Mouse (Mus musculus) ES-Bruce4 (cell line): ENCODE results near the gene Fam207a. TPM values are rescaled to one million over a fixed set of nuclear protein-coding genes. Genes with fewer than 3 reads are reported as not detected.

Experiments
- H3K27ac ChIP-seq: 2 replicates; pipeline ENCODE4 v1.5.1; 2012; ENCODE audit warnings: low read length, inconsistent platforms; ENCODE audit not compliant: insufficient read depth
- H3K27me3 ChIP-seq: 2 replicates; pipeline ENCODE4 v1.6.1; 2012; ENCODE audit warnings: mild to moderate bottlenecking, low read length, inconsistent platforms; ENCODE audit not compliant: control insufficient read depth, poor library complexity, insufficient read depth, severe bottlenecking
- H3K36me3 ChIP-seq: 2 replicates; pipeline ENCODE4 v1.6.1; 2012; ENCODE audit warnings: inconsistent platforms, mild to moderate bottlenecking, low read length, moderate library complexity; ENCODE audit not compliant: control insufficient read depth, poor library complexity, insufficient read depth, severe bottlenecking
- H3K4me1 ChIP-seq: one replicate; pipeline ENCODE4 v1.8.1; 2011; ENCODE audit warnings: low read length; ENCODE audit not compliant: control insufficient read depth, insufficient read depth
- H3K4me3 ChIP-seq: 2 replicates; pipeline ENCODE4 v1.5.1; 2011; ENCODE audit warnings: low read depth, mild to moderate bottlenecking, low read length
- H3K9ac ChIP-seq: 2 replicates; pipeline ENCODE4 v1.6.1; 2012; ENCODE audit warnings: low read depth, mild to moderate bottlenecking, inconsistent platforms; ENCODE audit not compliant: poor library complexity, severe bottlenecking
- H3K9me3 ChIP-seq: replicated peaks from 2 replicates; pipeline ENCODE4 v1.6.1; 2012; ENCODE audit warnings: mild to moderate bottlenecking, low read length, inconsistent platforms; ENCODE audit not compliant: control insufficient read depth, poor library complexity, insufficient read depth, severe bottlenecking
- CTCF ChIP-seq: IDR thresholded peaks from one replicate; pipeline ENCODE4 v1.8.1; 2011; ENCODE audit warnings: low read depth, low read length
- EP300 ChIP-seq: IDR thresholded peaks from 2 replicates; pipeline ENCODE4 v1.6.1; 2011; ENCODE audit warnings: low read depth, low read length; ENCODE audit not compliant: insufficient read depth
- POLR2A ChIP-seq: IDR thresholded peaks from one replicate; pipeline ENCODE4 v1.8.1; 2011; ENCODE audit warnings: low read length; ENCODE audit not compliant: insufficient read depth
- polyA plus RNA-seq: library from polyadenylated mRNA; stranded (reverse); fragments of >200 nt; gene quantifications from 2 replicates; pipeline ENCODE4 v1.2.4, GENCODE M21; 2011; ENCODE audit warnings: low read depth; ENCODE audit not compliant: missing spikeins, insufficient read depth, insufficient read length

Gene Fam207a
- polyA plus RNA-seq, 1 experiment: 23.2 TPM

DNA sequence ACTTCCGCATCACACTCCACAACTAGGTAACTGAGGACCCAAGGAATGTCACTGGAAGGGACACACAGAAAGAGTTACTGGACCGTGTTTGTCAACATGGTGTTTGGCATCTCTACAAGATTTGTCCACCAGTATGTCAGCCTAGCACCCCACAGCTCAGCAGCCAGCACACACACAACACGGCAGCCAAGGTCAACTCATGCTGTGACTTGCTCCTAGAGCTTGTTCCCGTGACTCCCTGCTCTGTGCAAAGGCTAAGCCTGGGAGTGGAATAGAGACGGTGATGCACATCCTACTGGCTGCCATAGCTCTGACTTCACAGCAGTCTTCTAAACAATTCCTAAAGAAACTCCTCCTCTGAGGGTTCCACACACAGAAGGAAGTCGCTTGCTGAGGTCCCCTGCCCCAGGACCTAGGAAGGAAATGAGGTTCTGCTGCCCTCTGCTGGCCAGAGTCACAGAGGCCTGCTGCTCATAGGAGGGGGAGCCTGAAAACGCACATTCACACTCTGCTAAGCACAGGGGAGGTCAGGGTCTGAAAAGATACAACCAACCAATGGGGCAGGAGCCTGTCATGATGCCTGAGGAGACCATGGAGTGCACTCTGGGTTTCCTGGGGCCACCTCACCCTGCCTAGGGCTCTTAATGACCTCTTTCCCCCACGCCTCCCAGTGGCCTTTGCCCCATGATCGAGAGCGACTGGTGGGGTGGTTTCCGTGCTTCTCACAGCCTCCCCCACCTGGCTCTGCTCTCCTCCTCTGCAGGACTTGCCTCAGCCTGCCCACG lies 6.0 kb downstream of the Fam207a start:
- Histone ChIP-seq H3K4me1 (no peaks in the 10 kb centered on the region), H3K27me3 (no peaks in the 10 kb centered on the region), H3K36me3 (peaks cover 9% of the 10 kb centered on the region; the same call in 1 of the 2 replicates), H3K27ac (peak overlapping the region; percentile 11; the same call in 1 of the 2 replicates), H3K9me3 (no peaks in the 10 kb centered on the region), H3K9ac (no peak overlapping the region), H3K4me3 (no peak overlapping the region)
- TF ChIP-seq CTCF (peak; percentile 93), EP300 (no peak)

DNA sequence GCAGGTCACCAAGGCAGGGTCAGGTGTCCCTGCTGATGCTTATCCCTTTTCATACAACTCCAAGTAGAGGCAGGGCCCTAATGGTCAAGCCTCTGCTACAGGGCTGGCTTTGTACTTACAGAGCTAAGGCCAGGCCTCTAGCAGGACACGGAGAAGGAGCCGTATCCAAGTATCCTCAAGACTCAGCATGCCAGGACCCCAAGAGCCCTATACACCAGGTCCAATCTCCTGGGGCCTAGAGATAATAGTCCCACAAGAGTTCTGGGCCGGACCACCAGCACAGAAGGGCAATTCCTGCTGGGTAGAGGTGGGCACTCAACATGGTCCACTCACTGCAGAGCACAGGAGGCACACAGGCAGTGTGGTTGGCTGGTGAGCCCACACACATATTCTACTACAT lies 6.8 kb downstream of the Fam207a start:
- no peak overlapping the region for H3K9ac ChIP-seq
- H3K9me3 ChIP-seq: no peaks in the 10 kb centered on the region
- no peaks in the 10 kb centered on the region for H3K27me3 ChIP-seq
- no peak overlapping the region for H3K27ac ChIP-seq
- H3K36me3 ChIP-seq: peaks cover 5% of the 10 kb centered on the region; the same call in 1 of the 2 replicates
- TF ChIP-seq EP300 (no peak), POLR2A (no peak), CTCF (no peak)
- H3K4me1 ChIP-seq: no peaks in the 10 kb centered on the region
- no peak overlapping the region for H3K4me3 ChIP-seq

DNA sequence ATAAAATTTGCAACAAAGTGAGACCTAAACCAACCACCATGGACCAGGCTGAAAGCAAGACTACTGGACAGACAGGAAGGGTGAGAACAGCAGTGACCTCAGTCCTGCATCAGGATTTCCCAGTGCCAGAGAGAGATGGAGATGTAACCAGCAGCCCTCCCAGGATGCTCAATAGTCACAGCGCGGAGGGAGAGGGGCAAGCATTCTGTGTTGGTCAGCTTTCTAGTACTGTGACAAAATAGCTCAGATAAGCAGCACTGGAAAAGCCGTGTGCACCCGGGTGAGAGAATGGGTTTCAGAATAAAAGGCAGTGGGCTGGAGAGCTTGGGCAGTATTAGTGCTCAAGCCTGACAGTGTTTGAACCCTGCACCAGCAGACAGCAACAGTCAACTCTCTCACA lies 7.8 kb downstream of the Fam207a start:
- no peak for TF ChIP-seq POLR2A
- TF ChIP-seq EP300: no peak
- TF ChIP-seq CTCF: no peak
- no peaks in the 10 kb centered on the region for H3K4me1 ChIP-seq
- no peaks in the 10 kb centered on the region for H3K9me3 ChIP-seq
- H3K9ac ChIP-seq: no peak overlapping the region
- H3K27ac ChIP-seq: no peak overlapping the region
- 0 out of 2 replicates have a peak, but pooled peaks cover 3% of the 10 kb centered on the region for H3K36me3 ChIP-seq
- H3K27me3 ChIP-seq: no peaks in the 10 kb centered on the region
- no peak overlapping the region for H3K4me3 ChIP-seq

GRCm38 (mm10) chr10:77506961-77507577 lies 8.5 kb downstream of the Fam207a start:
- H3K36me3 ChIP-seq: no peaks in the 10 kb centered on the region
- TF ChIP-seq EP300: no peak
- no peaks in the 10 kb centered on the region for H3K4me1 ChIP-seq
- no peak overlapping the region for H3K27ac ChIP-seq
- H3K9me3 ChIP-seq: no peaks in the 10 kb centered on the region
- H3K4me3 ChIP-seq: no peak overlapping the region
- H3K9ac ChIP-seq: no peak overlapping the region
- H3K27me3 ChIP-seq: no peaks in the 10 kb centered on the region

- no peaks in the 10 kb centered on the region for H3K9me3 ChIP-seq
- no peaks in the 10 kb centered on the region for H3K27me3 ChIP-seq
- H3K27ac ChIP-seq: no peak overlapping the region
- no peak overlapping the region for H3K4me3 ChIP-seq
- no peaks in the 10 kb centered on the region for H3K4me1 ChIP-seq
- H3K9ac ChIP-seq: no peak overlapping the region
- TF ChIP-seq EP300: no peak
- H3K36me3 ChIP-seq: no peaks in the 10 kb centered on the region
Observed at GRCm38 (mm10) chr10:77506526-77506925, 9.1 kb downstream of the Fam207a start.

GRCm38 (mm10) chr10:77504143-77504542 lies 11.4 kb downstream of the Fam207a start:
- Histone ChIP-seq H3K9me3 (no peaks in the 10 kb centered on the region), H3K27me3 (no peaks in the 10 kb centered on the region), H3K4me1 (no peaks in the 10 kb centered on the region), H3K4me3 (no peak overlapping the region), H3K36me3 (no peaks in the 10 kb centered on the region), H3K9ac (no peak overlapping the region), H3K27ac (no peak overlapping the region)
- TF ChIP-seq CTCF: no peak
